Mouse (Mus musculus) cerebellum, adult 9-10 months (tissue): ENCODE data around the gene Tnc.
"Not testable (repeated sequence)": the region's sequence is repeated elsewhere in the genome, so short reads cannot be mapped to it uniquely, and the experiment has no call there.

ENCODE experiments used
- DNase-seq: peaks from one replicate; pipeline ENCODE4 v3.0.0; 2022

The Tnc gene

DNA sequence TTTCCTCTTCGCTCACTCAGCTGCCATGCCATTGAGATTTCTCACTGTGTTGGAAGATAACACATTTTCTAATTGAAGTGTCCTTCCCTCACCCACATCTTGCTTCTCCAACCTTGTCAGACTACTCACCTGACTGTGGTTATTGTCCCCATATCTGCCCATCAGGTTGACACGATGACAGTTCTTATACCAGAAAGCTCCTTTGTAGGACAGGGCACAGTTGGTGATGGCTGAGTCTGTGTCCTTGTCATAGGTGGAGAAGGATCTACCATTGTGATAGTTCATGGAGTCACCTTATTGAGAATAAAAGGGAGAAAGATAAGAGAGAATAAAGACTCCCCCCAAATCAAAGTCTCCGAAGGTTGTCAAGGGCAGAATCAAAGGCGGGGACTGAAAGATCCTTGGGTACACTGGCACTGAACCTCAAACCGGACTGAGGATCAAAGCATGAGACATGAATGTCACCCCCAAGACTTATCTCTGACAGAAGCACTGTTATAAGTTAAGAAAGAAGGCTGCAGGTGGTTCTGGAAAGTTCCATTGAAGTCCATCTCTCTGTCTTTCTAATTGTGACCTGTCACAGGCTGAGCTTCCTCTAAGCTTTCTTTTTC is 84.9 kb downstream of the Tnc start:
- no peak for DNase-seq

DNA sequence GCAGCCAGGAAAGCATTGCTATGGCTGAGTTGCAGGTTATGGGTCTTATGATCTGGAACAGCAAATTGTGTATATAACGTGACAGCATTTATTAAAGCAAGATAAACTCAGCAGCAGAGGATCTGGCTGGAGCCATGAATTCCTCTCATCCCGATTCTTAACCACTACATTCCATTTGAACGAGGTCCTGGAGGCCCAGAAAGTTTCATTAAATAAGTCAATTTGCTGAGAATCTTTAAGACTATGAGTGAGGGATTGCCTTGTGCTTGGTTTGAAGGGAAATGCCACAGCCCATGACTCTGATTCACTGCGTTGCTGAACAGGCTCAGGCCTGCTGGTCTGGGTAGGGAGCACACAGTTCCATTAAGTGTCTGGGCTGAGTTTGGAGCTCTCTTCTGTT is 88.2 kb downstream of the Tnc start:
- DNase-seq: no peak

DNA sequence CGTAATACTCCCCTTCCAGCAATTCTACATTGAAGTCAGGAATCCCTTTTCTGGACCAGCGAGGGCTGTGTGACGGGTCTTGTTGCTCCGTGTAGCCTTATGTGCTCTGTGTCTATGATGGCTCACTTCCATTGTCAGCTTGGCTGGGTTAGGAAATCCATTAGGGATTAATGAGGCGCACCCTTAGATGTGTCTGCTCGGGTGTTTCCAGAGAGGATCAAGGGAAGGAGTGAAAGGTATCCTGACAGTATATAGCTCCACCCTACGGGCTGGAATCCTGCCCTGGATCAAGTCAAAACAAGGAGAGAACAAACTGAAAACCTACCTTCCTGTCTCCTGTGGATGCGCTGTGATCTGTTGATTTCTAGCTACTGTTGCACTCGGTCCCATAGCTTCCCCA is 96.8 kb downstream of the Tnc start:
- DNase-seq: no peak

DNA sequence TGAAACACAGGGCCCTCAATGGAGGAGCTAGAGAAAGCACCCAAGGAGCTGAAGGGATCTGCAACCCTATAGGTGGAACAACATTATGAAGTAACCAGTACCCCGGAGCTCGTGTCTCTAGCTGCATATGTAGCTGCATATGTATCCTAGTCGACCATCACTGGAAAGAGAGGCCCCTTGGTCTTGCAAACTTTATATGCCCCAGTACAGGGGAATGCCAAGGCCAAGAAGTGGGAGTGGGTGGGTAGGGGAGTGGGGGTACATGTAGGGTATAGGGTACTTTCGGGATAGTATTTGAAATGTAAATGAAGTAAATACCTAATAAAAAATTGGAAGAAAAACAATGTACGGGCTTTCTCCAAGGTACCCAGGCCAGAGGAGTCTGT is 98.1 kb downstream of the Tnc start:
- DNase-seq: not testable (repeated sequence)

DNA sequence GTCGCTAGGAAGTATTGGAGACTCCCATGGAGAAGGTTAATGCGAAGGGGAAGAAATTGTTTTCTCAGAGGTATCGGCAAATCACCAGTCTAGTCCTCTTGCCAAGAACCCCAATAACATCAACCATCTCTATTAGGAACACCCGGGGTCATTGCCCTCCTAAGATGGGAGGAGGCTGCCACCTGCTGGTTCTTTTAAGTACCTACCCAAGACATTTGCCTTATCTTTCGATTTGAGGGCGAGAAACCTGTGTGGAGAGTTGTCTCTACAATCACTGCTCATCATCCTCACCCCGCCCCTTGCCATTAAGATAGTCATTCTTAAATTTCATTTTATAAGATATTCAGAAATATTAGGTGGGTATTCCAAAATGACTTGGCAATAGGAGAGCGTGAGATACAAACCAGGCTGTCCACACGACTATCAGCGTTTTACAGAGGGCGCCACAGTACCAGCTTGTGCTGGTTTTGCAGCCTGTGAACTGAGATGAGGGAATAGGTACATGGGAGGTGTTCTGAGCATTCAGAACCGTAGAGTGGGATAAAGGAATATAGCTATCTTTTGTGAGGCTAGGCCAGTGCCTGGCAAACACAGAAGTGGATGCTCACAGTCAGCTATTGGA is 98.6 kb downstream of the Tnc start:
- DNase-seq: peak; percentile 73

DNA sequence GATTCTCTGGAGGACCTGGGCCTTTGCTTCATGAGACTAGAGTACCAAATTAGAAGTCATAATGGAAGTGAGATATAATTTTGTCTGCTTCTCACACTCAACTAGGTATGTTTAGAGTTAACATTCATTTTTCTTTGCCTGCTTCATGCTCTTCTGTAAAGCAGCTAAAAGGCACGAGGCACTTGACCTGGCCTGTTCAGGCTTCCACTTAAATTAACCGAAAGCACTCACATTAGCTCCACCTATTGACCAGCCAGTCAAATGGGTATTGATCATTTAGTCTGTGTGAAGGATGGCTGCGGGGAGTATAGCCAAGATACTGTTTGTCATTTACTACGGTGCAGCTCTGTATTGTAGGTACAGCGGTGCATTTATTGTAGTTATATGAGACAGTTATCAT is 103.0 kb downstream of the Tnc start:
- DNase-seq: no peak

DNA sequence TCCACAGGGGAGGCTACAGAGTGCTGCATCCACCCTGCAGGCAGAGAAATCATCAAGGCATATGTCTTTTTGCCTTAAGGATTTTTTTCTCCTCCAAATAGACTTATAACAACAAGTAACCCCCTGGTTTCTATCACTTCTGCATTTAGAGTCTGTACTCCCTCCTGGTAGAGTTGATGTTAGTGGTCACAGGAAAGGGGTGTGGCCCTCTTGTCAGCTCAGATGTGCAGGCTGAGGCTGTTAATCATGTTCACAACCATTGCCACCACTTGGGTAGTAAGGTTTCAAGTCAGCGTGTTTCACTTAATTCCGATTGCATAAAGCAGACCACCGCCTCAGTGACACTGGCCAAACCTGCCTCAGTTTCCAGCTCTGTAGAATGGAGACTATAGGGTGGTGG is 103.9 kb downstream of the Tnc start:
- DNase-seq: no peak

DNA sequence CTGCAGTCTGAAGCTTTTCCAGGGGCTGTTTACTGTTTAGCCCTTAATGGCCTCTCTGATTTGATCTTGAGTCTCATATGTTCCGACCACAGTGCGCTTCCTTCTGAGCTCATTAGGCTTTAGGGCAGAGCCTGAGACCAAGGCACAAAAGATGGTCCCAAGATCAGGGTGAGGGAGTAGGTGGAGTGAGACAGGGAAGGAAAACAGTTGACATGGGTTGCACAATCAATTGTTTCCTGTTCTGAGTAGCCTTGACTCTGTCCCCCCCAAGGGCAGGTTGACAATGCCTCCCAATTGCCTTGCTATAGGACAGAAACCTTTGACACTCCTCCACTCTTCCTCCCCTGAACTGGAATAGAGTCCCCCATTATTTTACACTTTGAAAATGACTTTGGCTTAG is 105.4 kb downstream of the Tnc start:
- DNase-seq: no peak

DNA sequence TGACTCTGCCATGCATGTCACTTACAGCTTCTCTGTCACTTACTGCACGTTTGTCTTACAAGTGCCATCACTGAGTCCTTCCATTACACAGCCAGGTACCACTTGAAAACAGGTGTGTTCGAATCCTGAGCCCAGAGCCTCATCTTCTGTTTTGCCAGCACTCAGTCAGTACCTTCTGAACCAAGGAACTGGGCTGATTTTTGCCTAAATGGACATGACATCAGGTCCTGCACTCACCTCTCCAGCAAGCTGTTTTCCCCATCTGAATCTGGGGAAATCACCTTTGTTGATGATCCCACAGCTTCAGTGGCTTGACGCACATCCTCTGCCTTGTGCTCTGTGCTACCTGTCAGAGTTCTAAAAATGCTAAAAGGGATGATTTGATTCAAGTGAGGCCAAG is 107.4 kb downstream of the Tnc start:
- DNase-seq: no peak

DNA sequence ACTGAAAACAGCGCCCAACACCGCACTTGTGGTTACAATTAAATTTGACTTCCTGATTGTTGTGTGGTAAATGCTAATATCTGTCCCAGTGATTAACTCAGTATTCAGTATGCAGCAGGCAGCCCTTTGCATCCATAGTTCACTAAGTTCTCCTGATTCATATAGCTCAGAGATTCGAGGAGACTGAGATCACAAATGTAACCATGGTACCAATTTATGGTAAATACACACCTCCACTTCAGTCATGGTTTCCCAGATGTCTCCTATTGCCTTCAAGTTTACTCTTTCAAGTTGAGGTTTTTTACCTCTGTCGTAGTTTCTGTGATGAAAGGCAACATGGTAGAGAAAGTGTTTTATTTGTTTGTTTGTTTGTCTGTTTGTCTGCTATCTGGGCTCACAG is 110.9 kb downstream of the Tnc start:
- no peak for DNase-seq

DNA sequence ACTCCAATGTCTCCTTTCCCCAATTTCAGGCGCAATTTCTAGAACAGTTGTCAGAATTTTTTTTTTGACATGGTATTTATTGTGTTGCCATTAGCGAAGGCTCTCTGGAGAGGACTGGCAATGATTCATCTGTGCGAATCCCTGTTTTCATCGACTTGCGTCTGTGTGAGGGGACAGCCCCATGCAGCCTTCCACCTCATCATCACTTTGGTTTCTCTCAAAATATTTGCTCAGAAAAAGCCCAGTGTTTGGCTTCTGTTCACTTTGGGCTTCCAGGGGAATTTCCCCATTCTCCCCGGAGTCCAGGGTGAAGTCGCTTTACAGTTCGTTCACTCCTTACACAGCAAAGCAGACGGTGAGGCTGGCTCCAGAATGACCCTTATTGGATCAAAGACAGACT is 111.5 kb downstream of the Tnc start:
- DNase-seq: no peak

DNA sequence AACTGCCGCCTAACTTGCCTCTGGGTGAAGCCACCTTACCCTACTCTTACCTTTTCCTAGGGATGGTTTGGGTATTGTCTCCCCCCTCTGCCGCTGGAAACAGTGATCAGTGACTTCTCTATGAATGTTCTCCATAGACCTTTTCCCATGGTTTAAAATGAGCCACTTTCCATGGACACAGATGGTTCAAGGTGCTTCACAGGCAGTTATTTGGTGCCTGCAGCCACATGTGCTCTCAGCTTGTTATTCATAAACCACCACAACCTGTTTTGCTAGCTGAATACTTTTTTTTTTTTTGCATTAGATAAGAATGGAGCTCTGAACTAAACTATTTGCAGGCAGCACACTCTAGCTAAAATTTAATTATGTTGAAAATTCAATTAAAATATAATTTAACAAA is 116.0 kb downstream of the Tnc start:
- DNase-seq: no peak

DNA sequence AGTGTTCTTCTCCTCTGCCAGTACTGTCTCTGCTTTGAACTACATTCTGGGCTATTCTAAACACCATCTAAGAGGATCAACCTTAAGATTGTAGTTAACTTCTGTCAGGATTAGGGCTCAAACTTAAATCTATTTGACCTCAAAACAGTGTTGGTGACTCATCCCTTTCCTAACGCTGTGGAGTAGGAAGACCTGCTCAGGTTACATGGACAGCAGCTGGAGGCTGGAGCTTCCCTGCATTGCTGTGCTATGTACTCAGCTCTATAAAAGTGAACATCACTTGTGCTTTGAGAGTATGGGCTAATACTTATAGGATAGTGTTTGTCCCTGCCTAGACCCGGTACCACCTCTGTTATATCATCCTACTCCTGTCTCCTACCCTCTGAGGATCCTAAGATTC is 117.3 kb downstream of the Tnc start:
- DNase-seq: no peak

DNA sequence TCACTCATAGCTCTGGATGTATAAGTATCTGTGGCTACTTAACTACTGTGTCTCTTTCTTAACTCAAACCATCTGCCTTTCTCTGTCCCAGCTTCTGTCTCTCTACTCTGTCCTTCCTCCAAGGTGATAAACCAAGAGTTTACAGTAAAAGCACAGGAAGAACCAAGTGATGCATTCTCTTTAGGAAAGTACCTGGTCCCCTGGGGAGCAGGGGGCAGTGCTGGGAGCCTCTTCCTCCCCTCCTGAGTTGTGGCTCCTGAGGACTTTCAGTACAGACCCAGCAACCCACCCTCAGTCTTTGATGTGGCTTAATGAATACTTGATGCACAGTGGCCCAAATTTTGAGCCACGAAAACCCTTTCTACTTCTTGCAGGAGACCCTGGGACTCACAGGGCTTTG is 118.6 kb downstream of the Tnc start:
- DNase-seq: no peak

DNA sequence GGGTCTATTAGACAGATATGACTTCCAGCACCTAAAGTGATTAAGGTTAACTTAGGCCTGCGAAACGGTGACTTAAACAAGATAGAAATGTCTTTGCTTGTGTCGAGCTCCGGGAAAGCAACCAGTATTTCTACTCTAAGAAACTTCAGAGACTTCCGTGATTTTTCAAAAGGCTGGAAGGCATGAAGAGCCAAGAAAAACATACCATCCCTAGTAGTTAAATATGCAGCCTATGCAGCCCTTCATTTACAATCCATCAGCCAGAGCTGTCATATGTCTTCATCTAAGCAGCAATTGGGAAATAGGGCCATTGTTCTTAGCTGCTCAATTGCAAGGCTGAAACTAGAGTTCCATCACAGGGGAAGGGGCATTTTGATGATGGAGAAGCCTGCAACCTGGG is 129.6 kb downstream of the Tnc start:
- no peak for DNase-seq

DNA sequence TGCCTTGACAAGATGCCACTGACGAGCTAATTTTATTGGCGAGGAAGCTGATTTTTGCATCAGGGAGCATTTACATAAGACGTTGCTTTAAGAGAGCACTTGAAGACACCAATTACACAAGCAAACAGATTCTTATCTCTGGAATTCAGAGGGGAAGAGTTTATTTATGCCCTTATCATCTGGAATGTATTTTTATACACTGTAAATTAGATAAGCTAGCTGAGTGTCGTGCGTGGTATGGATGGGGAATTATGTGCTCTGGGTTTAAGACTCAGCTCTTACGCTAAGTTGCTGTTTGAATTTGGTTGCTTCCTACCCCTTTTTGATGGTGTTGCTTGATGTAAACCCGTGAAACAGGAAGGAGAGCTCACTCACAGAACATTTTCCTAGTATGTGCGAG is 130.1 kb downstream of the Tnc start:
- no peak for DNase-seq

DNA sequence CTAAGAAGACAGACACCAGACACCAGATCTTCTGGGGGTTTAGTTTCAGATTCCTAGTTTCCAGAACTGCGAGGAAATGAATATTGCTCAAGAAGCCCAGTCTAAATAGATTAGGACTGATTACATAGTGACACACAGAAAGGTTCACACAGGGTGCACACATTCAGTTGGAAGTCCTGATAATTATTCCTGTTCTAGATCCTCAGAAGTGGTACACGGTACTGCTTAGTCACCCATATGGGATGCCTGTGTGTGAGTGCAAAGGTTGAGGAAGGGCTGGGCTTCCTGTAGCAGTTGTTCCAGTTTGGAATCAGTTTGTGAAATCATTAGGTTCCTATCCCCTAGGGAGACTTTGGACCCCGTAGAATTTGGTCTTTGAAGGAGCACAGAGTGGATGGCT is 130.5 kb downstream of the Tnc start:
- no peak for DNase-seq
